Mouse (Mus musculus) heart, adult 2 months (tissue): Measurements from ENCODE around the gene Tacc2.

ENCODE experiments used
- CTCF ChIP-seq: fragments of 200-600 bp; IDR thresholded peaks from 2 replicates; pipeline ENCODE4 v1.8.1; 2022; ENCODE audit warnings: antibody characterized with exemption, mild to moderate bottlenecking, moderate library complexity
- EP300 ChIP-seq: fragments of 200-500 bp; IDR thresholded peaks from 2 replicates; pipeline ENCODE4 v1.6.1; 2011; ENCODE audit warnings: low read depth, low read length, control low read depth; ENCODE audit not compliant: insufficient read depth
- POLR2A ChIP-seq: fragments of 200-500 bp; IDR thresholded peaks from 2 replicates; pipeline ENCODE4 v1.6.1; 2011; ENCODE audit warnings: mild to moderate bottlenecking, low read depth, low read length, control low read depth; ENCODE audit not compliant: insufficient read depth

GRCm38 (mm10) chr7:130734195-130734787, 157.1 kb downstream of the Tacc2 start:
- TF ChIP-seq CTCF (peak; percentile 79), POLR2A (no peak), EP300 (no peak)
